Mouse (Mus musculus) gastrocnemius, postnatal 36 days (tissue): ENCODE measurements at regions not wholly inside any gene's neighbourhood (a gene's known extent, or its start where the extent isn't known, plus 50 kb on each side); places are given as distances from the start of the nearest gene placed in this dataset.

ENCODE experiments used
- DNase-seq, 2 experiments: peaks; one replicate each; pipeline ENCODE4 v3.0.0; 2022
- intact Hi-C: fragments of 180-260 bp; cut with DNase I; formaldehyde crosslinking; loops from one replicate; pipeline ENCODE4 v1.15.1; 2025

DNA sequence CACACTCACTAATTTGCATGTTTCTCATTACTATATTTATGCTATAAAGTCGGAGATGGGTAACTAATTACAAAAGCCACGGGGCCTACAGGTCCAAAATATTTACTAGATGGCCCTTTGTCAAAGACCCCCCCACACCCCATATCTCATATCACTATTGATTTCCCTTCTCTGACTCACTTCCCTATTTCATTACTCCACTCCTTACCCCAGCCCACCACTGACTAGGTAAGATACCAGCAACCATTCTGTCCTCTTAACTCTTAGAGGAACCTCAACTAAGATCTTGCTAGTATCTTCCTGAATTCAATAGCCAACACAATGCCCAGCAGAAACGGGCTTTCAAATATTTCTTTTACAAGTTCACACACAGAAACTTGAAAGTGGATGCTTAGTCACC, 187.1 kb upstream of the Cpeb2 start:
- intact Hi-C loops: no loop called here
- DNase-seq: no peak

DNA sequence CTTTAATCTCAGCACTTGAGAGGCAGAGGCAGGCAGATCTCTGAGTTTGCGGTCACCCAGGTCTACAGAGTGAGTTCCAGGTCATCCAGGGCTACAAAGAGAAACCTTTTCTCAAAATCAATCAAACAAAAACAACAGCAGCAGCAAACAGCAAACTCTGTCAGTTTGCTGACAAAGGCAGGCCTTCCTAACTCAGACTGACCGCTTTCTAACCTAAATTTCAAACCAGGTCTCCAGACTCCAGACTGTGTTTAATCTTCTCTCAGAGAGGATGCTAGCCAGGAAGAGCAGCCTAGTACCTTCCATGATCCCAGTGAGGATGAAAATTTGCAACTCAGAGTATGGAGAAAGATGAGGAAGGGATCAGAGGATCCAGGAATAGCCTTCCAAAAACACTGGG, 185.7 kb upstream of the Cpeb2 start:
- intact Hi-C loops: no loop called here
- DNase-seq: no peak

GRCm38 (mm10) chr5:43048196-43049050, 184.5 kb upstream of the Cpeb2 start:
- DNase-seq: no peak
- intact Hi-C loops: no loop called here

GRCm38 (mm10) chr5:43049381-43050301, 183.3 kb upstream of the Cpeb2 start:
- intact Hi-C loops: no loop called here
- no peak for DNase-seq

GRCm38 (mm10) chr5:43050961-43051517, 181.9 kb upstream of the Cpeb2 start:
- DNase-seq: no peak
- intact Hi-C loops: no loop called here

DNA sequence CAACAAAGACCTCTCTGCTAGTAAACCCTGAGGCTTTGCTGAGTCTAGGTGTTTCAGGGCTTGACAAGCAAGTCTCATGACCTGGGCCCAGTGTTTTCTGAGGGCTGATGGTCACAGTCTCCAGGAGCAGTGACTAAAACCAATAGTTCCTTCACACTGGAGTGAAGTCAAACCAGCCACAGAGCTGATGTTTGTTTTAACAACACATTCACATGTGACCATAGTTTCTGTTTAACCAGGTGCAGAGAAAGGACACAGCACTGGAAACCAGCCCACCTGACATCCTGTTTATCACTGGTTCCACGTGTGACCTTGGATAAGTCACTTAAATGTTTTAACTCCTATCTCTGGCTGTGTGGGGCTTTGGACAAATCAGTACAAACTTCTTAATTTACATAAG, 180.3 kb upstream of the Cpeb2 start:
- no peak for DNase-seq
- intact Hi-C loops: no loop called here

DNA sequence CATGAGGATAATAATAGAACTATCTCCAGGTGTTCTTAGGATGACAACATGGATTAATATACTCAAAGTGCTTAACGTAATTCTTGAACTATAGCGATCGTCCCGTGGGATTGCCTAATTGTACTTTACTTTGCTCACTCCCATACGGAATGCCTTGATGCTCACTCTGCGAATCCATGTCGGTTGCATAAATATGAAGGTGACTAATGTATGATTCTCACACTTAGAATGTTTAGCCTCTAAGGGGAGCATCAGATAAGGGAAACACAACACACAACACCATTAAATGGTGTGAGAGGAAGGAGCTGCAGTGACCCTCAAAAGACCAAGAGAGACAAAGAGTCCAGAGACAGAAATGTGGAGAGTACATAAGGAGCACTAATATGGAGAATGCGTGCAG, 178.4 kb upstream of the Cpeb2 start:
- DNase-seq: no peak
- intact Hi-C loops: no loop called here

DNA sequence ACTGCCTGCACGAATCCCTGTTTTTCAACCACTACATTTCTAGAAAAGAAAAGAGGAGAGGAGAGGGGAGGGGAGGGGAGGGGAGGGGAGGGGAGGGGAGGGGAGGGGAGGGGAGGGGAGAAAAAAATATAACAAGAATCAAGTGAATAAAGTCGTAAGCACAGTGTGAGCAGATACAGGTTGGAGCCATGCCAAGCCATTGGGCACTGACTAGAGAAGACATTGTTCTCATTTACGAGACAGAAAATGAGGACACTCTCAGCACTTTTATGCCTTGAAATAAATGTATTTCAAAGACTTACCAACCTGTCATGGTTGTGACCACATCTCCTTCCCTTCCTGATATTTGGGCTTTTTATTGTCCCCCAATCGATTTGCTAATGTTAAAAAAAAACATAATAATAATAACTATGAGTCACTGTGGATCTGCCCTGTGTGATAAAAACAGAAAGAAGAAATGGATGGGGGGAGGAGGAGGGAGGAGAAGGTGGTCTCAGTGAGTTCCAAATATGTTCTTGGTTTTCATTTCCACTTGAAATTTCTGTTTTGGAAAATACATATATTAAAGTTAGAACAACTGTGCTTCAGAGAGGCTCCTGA, 177.8 kb upstream of the Cpeb2 start:
- no peak for DNase-seq
- intact Hi-C loops: no loop called here

DNA sequence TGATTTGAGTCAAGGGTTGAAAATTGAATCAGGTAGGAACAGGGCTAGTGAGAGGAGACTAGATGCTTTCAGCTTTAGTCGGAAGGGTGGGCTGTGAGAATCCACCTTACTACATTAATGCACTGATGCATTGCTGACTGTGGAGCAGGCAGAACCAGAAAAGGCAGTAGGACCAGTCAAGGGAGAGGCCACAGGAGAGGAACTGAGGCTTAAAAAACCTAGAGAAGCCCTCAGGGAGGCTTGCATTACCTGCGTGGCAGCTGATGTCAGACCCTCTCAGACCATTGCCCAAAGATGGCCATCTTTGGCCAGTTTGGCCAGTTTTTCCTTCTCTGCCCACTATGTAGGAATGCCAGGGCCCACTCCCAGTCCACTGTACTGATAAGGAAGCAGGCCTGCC, 176.5 kb upstream of the Cpeb2 start:
- no peak for DNase-seq
- intact Hi-C loops: no loop called here

DNA sequence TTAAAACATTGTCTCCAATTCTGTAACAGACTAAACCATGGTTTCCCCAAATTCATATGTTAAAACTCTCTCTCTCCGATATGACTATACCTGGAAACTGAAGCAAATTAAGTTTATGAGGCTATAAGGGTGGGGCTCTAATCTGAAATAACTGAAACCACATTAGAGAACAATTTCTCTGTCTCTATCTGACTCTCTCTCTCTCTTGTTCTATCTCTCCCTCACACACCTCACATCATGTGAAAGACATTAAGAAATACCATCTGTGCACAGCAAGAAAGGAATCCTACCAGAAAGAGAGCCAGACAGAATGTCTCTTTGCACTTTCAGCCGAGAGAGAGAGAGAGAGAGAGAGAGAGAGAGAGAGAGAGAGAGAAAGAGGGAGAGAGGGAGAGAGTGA, 171.7 kb upstream of the Cpeb2 start:
- intact Hi-C loops: no loop called here

DNA sequence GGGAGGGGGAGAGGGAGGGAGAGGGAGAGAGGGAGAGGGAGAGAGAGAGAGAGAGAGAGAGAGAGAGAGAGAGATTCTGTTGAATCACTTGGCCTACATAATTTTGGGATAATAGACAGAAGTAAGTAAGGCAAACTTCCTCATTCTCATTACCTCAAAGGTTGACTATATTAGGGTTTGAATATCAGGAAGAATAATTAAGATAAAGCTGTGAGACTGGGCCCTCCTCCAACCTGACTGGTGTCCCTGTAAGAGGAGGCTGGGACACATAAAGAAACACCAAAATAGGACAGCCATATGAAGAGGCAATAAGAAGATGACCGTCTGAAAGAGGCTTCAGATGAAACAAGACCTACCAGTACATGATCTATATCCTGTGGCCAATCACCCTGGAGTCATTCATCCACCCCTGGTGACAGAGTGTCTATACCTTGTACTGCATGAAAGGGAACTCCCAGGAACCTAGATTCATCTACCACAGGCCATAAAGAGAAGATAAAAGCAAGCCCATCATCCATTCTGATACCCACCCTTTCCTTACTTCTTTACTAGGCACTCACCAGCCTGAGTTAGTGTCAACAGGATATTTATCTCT, 171.1 kb upstream of the Cpeb2 start:
- no peak for DNase-seq
- intact Hi-C loops: no loop called here

More for the DNA sequence above, 171.7 kb upstream of the Cpeb2 start:
- no peak for DNase-seq

DNA sequence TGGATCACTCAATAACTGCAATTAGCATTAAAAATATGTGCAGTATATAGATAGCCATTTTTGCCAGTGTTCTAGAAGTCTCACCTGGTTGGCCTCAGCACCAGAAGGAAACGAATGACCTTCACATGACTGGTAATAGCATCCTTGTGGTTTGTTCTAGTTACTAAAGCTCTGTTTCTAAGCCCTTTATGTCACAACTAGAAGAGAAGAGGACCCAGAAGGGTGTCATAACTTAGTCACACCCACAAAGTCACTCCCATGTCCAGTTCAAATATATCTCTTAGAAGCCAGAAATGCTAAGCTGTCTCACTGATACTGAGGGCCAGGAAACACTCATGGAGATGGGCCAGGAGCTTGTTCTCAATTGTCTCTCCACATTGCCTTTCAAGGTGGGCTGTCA, 170.5 kb upstream of the Cpeb2 start:
- DNase-seq: no peak
- intact Hi-C loops: no loop called here

DNA sequence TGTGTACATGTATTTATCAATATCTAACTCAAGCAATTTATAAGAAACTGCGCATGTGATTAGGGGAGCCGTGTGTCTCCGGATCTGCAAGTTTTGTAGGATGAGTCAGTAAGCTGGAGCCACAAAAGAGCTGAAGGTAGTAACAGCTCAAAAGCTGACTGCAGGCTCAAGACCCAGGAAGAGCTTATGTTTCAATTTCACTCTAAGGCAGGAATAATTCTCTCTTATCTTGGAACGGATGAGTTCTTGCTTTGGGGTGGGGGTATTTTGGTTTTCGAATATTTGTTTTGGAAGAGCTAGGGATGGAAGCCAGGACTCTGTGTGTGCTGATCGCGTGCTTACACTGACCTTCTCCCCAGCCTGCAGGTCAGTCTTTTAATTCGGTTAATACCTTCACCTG, 169.6 kb upstream of the Cpeb2 start:
- DNase-seq: no peak
- intact Hi-C loops: no loop called here

- intact Hi-C loops: no loop called here
- DNase-seq: no peak
These were observed 161.4 kb upstream of the Cpeb2 start for GRCm38 (mm10) chr5:43071541-43071940.

DNA sequence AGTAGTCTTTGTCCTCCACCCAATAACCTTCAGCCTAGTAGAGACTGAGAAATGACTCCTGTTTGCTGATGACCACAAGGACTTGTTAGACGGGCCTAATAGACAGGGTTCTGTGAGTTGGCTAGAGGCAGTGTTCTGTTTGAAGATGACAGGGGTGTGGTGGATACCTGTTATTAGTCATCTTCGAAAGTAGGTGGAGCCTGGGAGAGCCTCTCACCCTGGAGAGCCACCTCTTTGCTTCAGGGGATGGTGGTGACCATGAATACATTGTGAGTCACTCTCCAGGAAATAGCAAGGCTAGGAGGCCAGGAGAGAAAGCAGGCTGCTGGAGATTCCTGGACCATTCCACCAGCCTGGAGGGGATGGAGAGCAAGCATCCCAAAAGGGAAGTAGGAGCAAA, 160.6 kb upstream of the Cpeb2 start:
- no peak for DNase-seq
- intact Hi-C loops: no loop called here

DNA sequence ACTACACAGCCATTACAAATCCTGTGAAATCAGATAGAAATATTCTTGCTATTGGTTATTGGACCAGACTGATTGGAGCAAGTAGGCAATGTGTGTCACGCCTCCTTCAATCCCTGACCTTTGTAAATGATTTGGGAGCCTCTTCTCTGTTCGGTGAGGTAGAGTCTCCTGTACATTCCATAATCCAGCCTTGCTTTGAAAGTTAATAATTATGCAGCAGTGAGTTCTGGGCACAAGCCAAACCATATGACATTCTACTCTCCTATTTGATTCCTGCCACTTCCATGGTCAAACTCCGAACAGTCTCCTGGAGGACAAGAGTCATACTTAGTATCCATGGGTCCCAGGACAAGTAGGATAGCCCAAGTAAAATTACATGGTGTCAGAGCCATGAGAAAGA, 158.4 kb upstream of the Cpeb2 start:
- intact Hi-C loops: no loop called here

DNA sequence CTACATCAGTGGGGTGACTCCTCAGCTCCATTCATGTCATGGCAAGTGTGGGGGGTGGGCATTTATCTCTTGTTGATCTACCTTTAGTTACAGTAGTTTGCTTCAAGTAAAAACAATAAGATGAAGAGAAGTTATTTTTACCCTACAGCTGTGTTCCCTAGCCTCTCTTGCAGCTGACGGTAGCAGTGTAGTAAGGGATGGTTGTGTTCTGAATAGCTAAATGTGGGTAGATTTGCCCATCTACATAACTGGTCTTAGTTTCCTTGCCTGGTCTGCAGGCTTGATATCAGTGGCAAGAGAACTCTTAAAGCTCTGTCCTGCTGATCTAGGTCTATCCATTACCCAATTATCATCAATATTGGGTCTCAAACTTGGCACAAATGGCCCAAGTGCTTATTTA, 152.7 kb upstream of the Cpeb2 start:
- intact Hi-C loops: no loop called here

More for the DNA sequence above, 158.4 kb upstream of the Cpeb2 start:
- DNase-seq: no peak

DNA sequence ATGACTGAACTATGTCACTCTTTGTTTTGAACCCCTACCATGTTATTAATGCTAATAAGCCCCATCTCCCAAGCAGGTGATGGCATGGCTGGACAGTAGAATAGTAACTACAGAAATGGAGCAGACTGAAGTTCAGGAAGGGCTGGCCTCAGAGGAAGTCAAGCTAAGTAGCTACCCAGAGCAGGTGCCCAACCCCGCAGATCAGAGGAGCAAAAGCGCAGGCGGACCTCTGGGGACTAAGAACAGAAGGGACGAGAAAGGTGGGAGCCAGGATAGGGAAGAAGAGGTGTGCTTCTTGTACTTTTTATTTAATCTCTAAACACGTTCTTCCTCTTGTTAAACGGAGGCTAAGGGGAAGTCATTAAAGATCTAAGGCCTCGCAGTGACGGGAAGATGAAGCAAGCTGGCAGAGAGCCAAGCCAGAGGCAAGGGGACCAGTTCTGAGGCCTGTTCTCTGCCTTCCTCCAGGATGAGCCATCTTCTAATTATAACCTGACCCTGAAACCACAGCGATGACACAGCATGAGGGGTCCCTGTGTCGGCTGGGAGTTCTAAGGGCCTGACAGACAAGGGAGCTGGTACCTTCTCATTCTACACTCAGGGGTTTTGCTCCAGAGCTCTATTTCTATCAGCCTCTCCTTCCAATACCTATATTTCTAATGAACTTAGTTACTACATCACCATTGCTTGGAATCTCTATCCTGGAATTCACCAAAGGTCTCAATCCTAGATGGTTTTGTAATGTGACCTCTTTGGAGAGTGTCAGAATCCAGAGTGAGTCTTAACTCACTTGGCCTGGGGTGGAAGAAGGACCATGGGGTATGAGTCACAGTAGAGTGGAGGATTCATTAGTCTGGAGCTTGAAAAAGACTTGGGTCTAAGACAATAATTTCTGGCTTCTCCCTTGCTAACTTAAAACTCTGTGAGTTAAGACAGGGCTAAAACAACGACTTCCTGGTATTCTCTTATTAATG, 151.1 kb upstream of the Cpeb2 start:
- DNase-seq: no peak
- intact Hi-C loops: no loop called here

More for the DNA sequence above, 152.7 kb upstream of the Cpeb2 start:
- DNase-seq: no peak

DNA sequence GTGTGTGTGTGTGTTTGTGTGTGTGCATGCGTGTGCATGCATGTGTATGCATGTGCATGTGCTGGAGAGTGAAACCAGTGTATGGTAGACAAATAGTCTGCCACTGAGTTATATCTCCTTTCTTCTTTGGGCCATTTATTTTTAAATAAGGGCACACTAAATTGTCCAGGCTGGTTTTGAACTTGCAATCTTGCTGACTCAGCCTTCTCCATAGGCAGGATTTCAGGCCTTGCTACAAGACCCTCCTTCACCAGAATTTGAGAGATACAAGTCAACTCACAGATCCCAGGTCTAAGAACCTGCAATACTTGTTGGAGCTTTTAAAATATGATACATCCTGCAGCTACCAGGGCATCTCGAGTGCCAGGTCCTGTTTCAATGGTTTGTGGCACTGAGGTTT, 145.9 kb upstream of the Cpeb2 start:
- intact Hi-C loops: no loop called here
- DNase-seq: no peak
